Mouse (Mus musculus): ENCODE measurements around the gene Jmjd1c.

Jmjd1c gene

GRCm38 (mm10) chr10:67297175-67297855 lies 201.4 kb downstream of the Jmjd1c start:
- DNase-seq (ENCODE audit: low read depth, low spot score) = no peak

GRCm38 (mm10) chr10:67298856-67299255 lies 202.9 kb downstream of the Jmjd1c start:
- no peak for DNase-seq (ENCODE audit: low read depth, low spot score)

GRCm38 (mm10) chr10:67299285-67299684 lies 203.4 kb downstream of the Jmjd1c start:
- no peak for DNase-seq (ENCODE audit: low read depth, low spot score)

GRCm38 (mm10) chr10:67301046-67301445 lies 205.1 kb downstream of the Jmjd1c start:
- no peak for DNase-seq (ENCODE audit: low read depth, low spot score)

- DNase-seq (ENCODE audit: low read depth, low spot score) = no peak
These were observed 206.4 kb downstream of the Jmjd1c start for GRCm38 (mm10) chr10:67302340-67302739.
